Mouse (Mus musculus) heart, postnatal 14 days (tissue): Measurements from ENCODE around the gene Wdr93. TPM values are rescaled to one million over a fixed set of nuclear protein-coding genes. Genes with fewer than 3 reads are reported as not detected.
A peak's percentile ranks its signal among the peaks of the same experiment; 100 is the strongest.
"Not testable (repeated sequence)": the region's sequence is repeated elsewhere in the genome, so short reads cannot be mapped to it uniquely, and the experiment has no call there.

Experiments used
- DNase-seq, 2 experiments: peaks; one replicate each; pipeline ENCODE4 v3.0.0; 2021 to 2022
- intact Hi-C: fragments of 180-260 bp; cut with DNase I; formaldehyde crosslinking; loops from one replicate; pipeline ENCODE4 v1.15.1; 2025
- total RNA-seq, 2 experiments: library from RNA; stranded (reverse); gene quantifications; 2 replicates each; pipeline ENCODE4 v1.2.3; 2021

Wdr93 gene
- total RNA-seq, 2 experiments from 2014 or later, result 0.12 to 0.24 TPM

- intact Hi-C loops, result no loop called here
- DNase-seq, result no peak
Measured at GRCm38 (mm10) chr7:79744585-79744984, 1.6 kb downstream of the Wdr93 start.

- intact Hi-C loops, result no loop called here
- no peak for DNase-seq
Measured at GRCm38 (mm10) chr7:79747659-79748058, 4.7 kb downstream of the Wdr93 start.

GRCm38 (mm10) chr7:79749511-79749910, 6.5 kb downstream of the Wdr93 start:
- intact Hi-C loops, result no loop called here
- DNase-seq, result no peak

GRCm38 (mm10) chr7:79756334-79756733, 13.4 kb downstream of the Wdr93 start:
- no peak for DNase-seq
- intact Hi-C loops, result no loop called here

- DNase-seq, result no peak
- intact Hi-C loops, result no loop called here
Measured at GRCm38 (mm10) chr7:79758176-79758575, 15.2 kb downstream of the Wdr93 start.

GRCm38 (mm10) chr7:79759766-79760165, 16.8 kb downstream of the Wdr93 start:
- no peak for DNase-seq
- intact Hi-C loops, result no loop called here

GRCm38 (mm10) chr7:79761124-79761876, 18.3 kb downstream of the Wdr93 start:
- intact Hi-C loops, result no loop called here
- no peak for DNase-seq

GRCm38 (mm10) chr7:79762106-79762505, 19.1 kb downstream of the Wdr93 start:
- DNase-seq, result no peak
- intact Hi-C loops, result no loop called here

GRCm38 (mm10) chr7:79765991-79766390, 23.0 kb downstream of the Wdr93 start:
- intact Hi-C loops, result no loop called here
- DNase-seq, result no peak

- no peak for DNase-seq
- intact Hi-C loops, result no loop called here
Measured at GRCm38 (mm10) chr7:79769664-79770063, 26.7 kb downstream of the Wdr93 start.

- no peak for DNase-seq
- intact Hi-C loops, result no loop called here
Measured at GRCm38 (mm10) chr7:79771561-79772512, 28.9 kb downstream of the Wdr93 start.

- intact Hi-C loops, result no loop called here
- DNase-seq, result peak; percentile 76 to 86
Measured at GRCm38 (mm10) chr7:79780647-79781626, 38.0 kb downstream of the Wdr93 start.

GRCm38 (mm10) chr7:79781826-79782515, 39.0 kb downstream of the Wdr93 start:
- intact Hi-C loops, result no loop called here

GRCm38 (mm10) chr7:79782516-79782855, 39.5 kb downstream of the Wdr93 start:
- intact Hi-C loops, result no loop called here
- no peak for DNase-seq

More at GRCm38 (mm10) chr7:79781826-79782515, 39.0 kb downstream of the Wdr93 start:
- no peak for DNase-seq

- intact Hi-C loops, result loop anchor here (5.0 kb wide), 1 partner anchor 174 kb away; no protein-coding TSS in a partner anchor
Measured at GRCm38 (mm10) chr7:79786295-79786694, 43.3 kb downstream of the Wdr93 start.

GRCm38 (mm10) chr7:79789812-79790211, 46.8 kb downstream of the Wdr93 start:
- intact Hi-C loops, result loop anchor here (5.0 to 10.0 kb wide), 2 partner anchors 178 to 205 kb away; no protein-coding TSS in a partner anchor
- not testable (repeated sequence) for DNase-seq

More at GRCm38 (mm10) chr7:79786295-79786694, 43.3 kb downstream of the Wdr93 start:
- DNase-seq, result peak; percentile 67 to 86

- intact Hi-C loops, result loop anchor here (10.0 kb wide), 1 partner anchor 202 kb away; no protein-coding TSS in a partner anchor
- peak; percentile 33 to 55 for DNase-seq
Measured at GRCm38 (mm10) chr7:79792635-79793421, 49.9 kb downstream of the Wdr93 start.

GRCm38 (mm10) chr7:79793688-79794087, 50.7 kb downstream of the Wdr93 start, which contains the start of gene Mesp1:
Gene Mesp1 (minus strand): TSS chr7:79793788.
- DNase-seq, result no peak
- intact Hi-C loops, result loop anchor here (10.0 kb wide), 1 partner anchor 201 kb away; no protein-coding TSS in a partner anchor
